Mouse (Mus musculus): ENCODE results near the gene Slc29a4.

GRCm38 (mm10) chr5:142697742-142698141, 5.4 kb downstream of the Slc29a4 start:
- TF ChIP-seq CTCF (IDR thresholded peaks at IDR 0.05; ENCODE audit: low read depth) (no peak), EP300 (IDR thresholded peaks at IDR 0.05; ENCODE audit: low read depth) (no peak)

All from heart, postnatal 0 days (tissue).